ENCODE assay signal across 8 mouse cellular contexts in the genomic region with DNA sequence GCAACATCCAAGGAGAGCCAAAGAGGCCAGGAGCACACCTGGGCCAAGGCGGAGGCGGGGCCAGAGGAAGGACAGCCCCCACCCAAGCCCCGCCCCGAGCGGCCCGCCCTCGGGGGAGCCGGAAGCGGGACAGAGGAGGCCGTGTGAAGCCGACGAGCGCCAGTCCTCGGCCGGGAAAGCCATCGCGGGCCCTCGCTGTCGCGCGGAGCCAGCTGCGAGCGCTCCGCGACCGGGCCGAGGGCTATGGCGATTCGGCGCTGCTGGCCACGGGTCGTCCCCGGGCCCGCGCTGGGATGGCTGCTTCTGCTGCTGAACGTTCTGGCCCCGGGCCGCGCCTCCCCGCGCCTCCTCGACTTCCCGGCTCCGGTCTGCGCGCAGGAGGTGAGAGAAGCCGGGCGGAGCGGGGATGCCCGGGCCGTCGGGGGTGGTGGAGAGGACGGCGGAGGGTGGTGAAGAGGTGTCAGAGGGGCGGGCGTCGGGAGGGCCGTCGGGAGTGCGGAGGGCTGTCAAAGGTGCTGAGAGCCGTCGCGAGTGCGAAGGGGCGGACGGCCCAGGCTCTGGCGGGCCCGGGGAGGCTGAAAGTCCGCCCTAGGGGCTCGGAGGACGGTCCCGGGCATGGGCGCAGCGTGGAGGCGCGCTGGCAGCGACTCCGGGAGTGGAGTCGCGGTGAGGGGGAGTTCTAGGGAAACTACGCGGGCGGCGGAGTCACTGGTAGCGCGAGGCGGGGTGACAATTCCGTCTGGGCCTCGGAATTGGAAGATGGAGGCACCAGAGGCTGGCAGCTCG. TPM values are rescaled to one million over a fixed set of nuclear protein-coding genes. Genes with fewer than 3 reads are reported as not detected.
DNase-seq lines count a peak whose midpoint lies in the region; ATAC-seq and TF ChIP-seq lines count a peak whose summit lies in the region.

A gene (plus strand): TSS at position 162 of the 786 bp plus-strand sequence.

- intact Hi-C loops in gastrocnemius, postnatal 36 days (cut with DNase I): no loop called here

- peak; percentile 98 for ATAC-seq in intestine, embryonic 15.5 days
- ATAC-seq in liver, embryonic 14.5 days (ENCODE audit: insufficient read depth): peak; percentile 88
- ATAC-seq in stomach, postnatal 0 days (ENCODE audit: low FRiP score, low TSS enrichment): peak; percentile 97

- TF ChIP-seq EP300 in liver, embryonic 14.5 days (IDR thresholded peaks at IDR 0.05; ENCODE audit: low read depth): no peak
- no peak for TF ChIP-seq EP300 in stomach, postnatal 0 days (optimal IDR thresholded peaks at IDR 0.05)

- peaks cover 14% of the 10 kb centered on the region for H3K27me3 ChIP-seq in intestine, embryonic 15.5 days (replicated peaks)
- no peaks in the 10 kb centered on the region for H3K27me3 ChIP-seq in liver, embryonic 14.5 days (ENCODE audit: control insufficient read depth, insufficient read depth, low read length)
- H3K27me3 ChIP-seq in stomach, postnatal 0 days (ENCODE audit: control insufficient read depth, insufficient read depth, low read length): peaks cover 2% of the 10 kb centered on the region; the same call in 1 of the 2 replicates

- peaks cover 13% of the 10 kb centered on the region for H3K4me1 ChIP-seq in intestine, embryonic 15.5 days (replicated peaks)
- peaks cover 11 to 29% of the 10 kb centered on the region in 2 experiments for H3K4me1 ChIP-seq in liver, embryonic 14.5 days (replicated peaks; ENCODE audit: control insufficient read depth in 2 of 2, insufficient read depth in 2 of 2, low read length in 1 of 2)
- H3K4me1 ChIP-seq in stomach, postnatal 0 days (replicated peaks; ENCODE audit: control insufficient read depth, insufficient read depth): no peaks in the 10 kb centered on the region

- DNase-seq in left cerebral cortex, adult 8-10 months (ENCODE audit: low spot score in 2 of 2): no peak
- no peak for DNase-seq in left cerebral cortex, adult 11 months (ENCODE audit: low spot score)
- DNase-seq in cerebellum, postnatal 25 days: peak; percentile 28 to 63
- peak; percentile 64 to 67 for DNase-seq in gastrocnemius, postnatal 36 days
- peak; percentile 57 to 71 (median 61) for DNase-seq in liver, embryonic 14.5 days (ENCODE audit: low read depth in 3 of 3, low spot score in 3 of 3)
- DNase-seq in natural killer cell, adult 2 months (ENCODE audit: low spot score in 2 of 2): peak; percentile 79 to 87
- peak; percentile 93 for DNase-seq in stomach, postnatal 0 days (ENCODE audit: low spot score)

- TF ChIP-seq CTCF in liver, embryonic 14.5 days (IDR thresholded peaks at IDR 0.05; ENCODE audit: low read depth): no peak
- no peak; the same call in 1 of the 2 replicates for TF ChIP-seq CTCF in stomach, postnatal 0 days (IDR thresholded peaks at IDR 0.05; ENCODE audit: low read depth)

- peak within 1 kb of the TSS; percentile 86 for H3K4me2 ChIP-seq in intestine, embryonic 15.5 days (replicated peaks)
- H3K4me2 ChIP-seq in liver, embryonic 14.5 days (ENCODE audit: low read depth): peak within 1 kb of the TSS; percentile 93
- H3K4me2 ChIP-seq in stomach, postnatal 0 days (replicated peaks; ENCODE audit: low read depth): peak within 1 kb of the TSS; percentile 86

- H3K4me3 ChIP-seq in intestine, embryonic 15.5 days (replicated peaks): peak within 1 kb of the TSS; percentile 61
- H3K4me3 ChIP-seq in liver, embryonic 14.5 days (ENCODE audit: insufficient read depth in 1 of 2, low read depth in 2 of 2, low read length in 2 of 2): peak within 1 kb of the TSS; percentile 81 to 82
- peak within 1 kb of the TSS; percentile 62 for H3K4me3 ChIP-seq in stomach, postnatal 0 days (ENCODE audit: low read depth, low read length)

- H3K9ac ChIP-seq in intestine, embryonic 15.5 days: peak within 1 kb of the TSS; percentile 54
- peak within 1 kb of the TSS; percentile 78 for H3K9ac ChIP-seq in liver, embryonic 14.5 days (replicated peaks)
- peak within 1 kb of the TSS; percentile 74 for H3K9ac ChIP-seq in stomach, postnatal 0 days (ENCODE audit: low read length)

- no peak within 1 kb of the TSS for H3K27ac ChIP-seq in intestine, embryonic 15.5 days
- H3K27ac ChIP-seq in liver, embryonic 14.5 days: no peak within 1 kb of the TSS; the same call in 1 of the 2 replicates
- H3K27ac ChIP-seq in stomach, postnatal 0 days (replicated peaks): peak within 1 kb of the TSS; percentile 53; the same call in 1 of the 2 replicates

- no peaks in the 10 kb centered on the region for H3K36me3 ChIP-seq in intestine, embryonic 15.5 days
- H3K36me3 ChIP-seq in liver, embryonic 14.5 days (replicated peaks; ENCODE audit: control insufficient read depth, insufficient read depth, low read depth): no peaks in the 10 kb centered on the region
- H3K36me3 ChIP-seq in stomach, postnatal 0 days (ENCODE audit: control insufficient read depth, insufficient read depth, low read length): no peaks in the 10 kb centered on the region

- H3K9me3 ChIP-seq in intestine, embryonic 15.5 days: no peaks in the 10 kb centered on the region
- H3K9me3 ChIP-seq in liver, embryonic 14.5 days (ENCODE audit: control insufficient read depth, low read length): no peaks in the 10 kb centered on the region
- H3K9me3 ChIP-seq in stomach, postnatal 0 days (ENCODE audit: control insufficient read depth, low read length): no peaks in the 10 kb centered on the region

- WGBS in intestine, embryonic 15.5 days: under 1% methylated on average over 88 of the region's 90 CpGs
- under 1% methylated on average over 90 of the region's 90 CpGs for whole genome bisulfite sequencing in liver, embryonic 14.5 days (ENCODE audit: insufficient replicate concordance)
- under 1% methylated on average over 89 of the region's 90 CpGs for WGBS in stomach, postnatal 0 days

RNA-seq across cellular contexts. Expression of the gene that starts here (rescaled TPM):
- 10 to 100 TPM; 13.8 to 24.1 (median 17.1) TPM for total RNA-seq in left cerebral cortex, adult 8-10 months (2022)
- 1 to 10 TPM; 1.7 TPM for total RNA-seq in gastrocnemius, postnatal 36 days (2021)
- 5.2 and 6.7 TPM in 2 replicates for polyA plus RNA-seq in intestine, embryonic 15.5 days (2015; fragmentation: Nextera tagmentation; extraction: Ambion mirVana)
- polyA plus RNA-seq in liver, embryonic 14.5 days (2012; rRNA removed): 6.0 and 6.2 TPM in 2 replicates
- polyA plus RNA-seq in liver, embryonic 14.5 days (2014; fragmentation: Nextera tagmentation; extraction: Ambion mirVana): 3.6 TPM in 2 replicates
- 3.5 and 4.2 TPM in 2 replicates for polyA plus RNA-seq in stomach, postnatal 0 days (2015; fragmentation: Nextera tagmentation; extraction: Ambion mirVana)

Comparison
In these comparisons a context has a peak if more than half of its experiments do, and no peak if none do; other contexts are left out.
1. RNA of the gene that starts here (total RNA-seq): 13.8 to 24.1 TPM in left cerebral cortex, adult 8-10 months; 1.7 TPM in gastrocnemius, postnatal 36 days; every median in the first group is over 4 times any median in the second.
2. DNase-seq: peak in cerebellum, postnatal 25 days (2 of 2), gastrocnemius, postnatal 36 days (2 of 2), liver, embryonic 14.5 days (3 of 3), natural killer cell, adult 2 months (2 of 2) and stomach, postnatal 0 days (single experiment); none in left cerebral cortex, adult 8-10 months (0 of 2) and left cerebral cortex, adult 11 months (single experiment).
3. Peak in every context shown above with its lines, with median percentiles within 50 percentile points of each other: ATAC-seq, H3K4me2 ChIP-seq, H3K4me3 ChIP-seq and H3K9ac ChIP-seq.